Mouse (Mus musculus): Measurements from ENCODE around the gene Ptpn14. TPM values are rescaled to one million over a fixed set of nuclear protein-coding genes. Genes with fewer than 3 reads are reported as not detected.

Ptpn14 gene
- polyA plus RNA-seq, 1 experiment from 2014 or later = 1.3 TPM

- Histone ChIP-seq H3K9ac (no peak overlapping the region), H3K4me3 (no peak overlapping the region), H3K4me2 (no peak overlapping the region), H3K27me3 (no peaks in the 10 kb centered on the region), H3K36me3 (ENCODE audit: poor library complexity, severe bottlenecking) (no peaks in the 10 kb centered on the region), H3K4me1 (peaks cover 8% of the 10 kb centered on the region), H3K27ac (no peak overlapping the region), H3K9me3 (replicated peaks) (no peaks in the 10 kb centered on the region)
- ATAC-seq = no peak
- WGBS = 13% methylated on average over 12 of the region's 12 CpGs
Observed at GRCm38 (mm10) chr1:189830797-189831232, 102.7 kb downstream of the Ptpn14 start.

DNA sequence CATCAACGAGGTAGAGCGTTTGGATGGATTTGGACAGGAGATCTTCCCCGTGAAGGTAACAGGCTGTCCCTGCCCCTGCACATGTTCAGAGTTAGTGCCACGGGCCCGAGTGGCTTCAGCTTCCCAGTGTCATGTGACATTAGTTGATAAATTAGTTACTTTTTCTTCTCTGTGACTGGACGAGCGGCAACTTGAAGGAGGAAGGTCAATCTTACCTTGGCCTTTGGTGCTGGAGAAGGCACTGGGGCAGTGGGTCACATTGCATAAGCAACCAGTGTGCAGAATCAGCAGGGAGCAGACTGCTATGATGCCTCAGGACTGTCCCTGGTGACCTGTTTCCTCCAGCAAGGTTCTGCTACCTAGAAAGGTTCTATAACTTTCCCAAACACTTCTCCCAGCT is 105.3 kb downstream of the Ptpn14 start:
- WGBS = 85% methylated on average over 7 of the region's 7 CpGs
- ATAC-seq = no peak
- H3K4me1 ChIP-seq = peaks cover 8% of the 10 kb centered on the region
- no peak overlapping the region for H3K4me3 ChIP-seq
- no peak overlapping the region for H3K27ac ChIP-seq
- no peaks in the 10 kb centered on the region for H3K27me3 ChIP-seq
- no peaks in the 10 kb centered on the region for H3K9me3 ChIP-seq (replicated peaks)
- H3K9ac ChIP-seq = no peak overlapping the region
- H3K36me3 ChIP-seq (ENCODE audit: poor library complexity, severe bottlenecking) = no peaks in the 10 kb centered on the region
- no peak overlapping the region for H3K4me2 ChIP-seq

DNA sequence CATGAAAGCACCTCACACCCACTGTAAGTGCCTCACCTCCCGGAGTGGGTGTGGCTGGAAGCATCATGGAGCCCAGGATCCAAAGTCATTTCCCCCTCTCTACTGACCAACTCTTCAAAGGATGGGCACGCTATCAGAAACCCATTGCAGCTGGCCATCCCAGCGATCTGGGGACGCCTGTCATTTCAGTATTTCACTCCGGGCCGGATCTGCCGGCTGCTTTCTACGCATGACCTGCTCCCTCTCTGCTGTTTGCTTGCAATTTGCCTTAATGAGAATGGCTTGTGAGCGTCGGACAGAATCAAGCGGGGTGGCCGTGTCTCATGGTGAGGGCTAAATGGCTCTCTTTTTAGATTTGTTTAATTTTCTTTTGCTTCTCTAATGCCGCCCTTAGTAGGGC is 106.1 kb downstream of the Ptpn14 start:
- Histone ChIP-seq H3K4me2 (no peak overlapping the region), H3K4me3 (no peak overlapping the region), H3K4me1 (peaks cover 8% of the 10 kb centered on the region), H3K27me3 (no peaks in the 10 kb centered on the region), H3K9ac (no peak overlapping the region), H3K9me3 (replicated peaks) (no peaks in the 10 kb centered on the region), H3K36me3 (ENCODE audit: poor library complexity, severe bottlenecking) (no peaks in the 10 kb centered on the region), H3K27ac (no peak overlapping the region)
- WGBS = 56% methylated on average over 13 of the region's 13 CpGs
- ATAC-seq = no peak

DNA sequence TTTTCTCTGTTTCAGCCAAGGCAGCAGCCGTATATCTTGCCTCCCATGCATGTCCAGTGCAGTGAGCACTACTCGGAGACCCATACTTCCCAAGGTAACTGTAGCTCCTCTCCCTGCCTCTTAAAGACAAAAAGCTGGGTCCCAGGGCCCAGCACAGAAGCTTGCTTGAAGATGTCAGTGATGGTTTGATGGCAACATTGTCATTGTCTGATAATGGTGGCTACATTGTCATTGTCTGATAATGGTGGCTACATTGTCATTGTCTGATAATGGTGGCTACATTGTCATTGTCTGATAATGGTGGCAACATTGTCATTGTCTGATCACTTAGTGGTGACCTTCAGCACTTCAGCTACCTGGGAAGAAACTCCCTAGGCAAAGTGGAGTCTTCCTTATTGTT is 118.3 kb downstream of the Ptpn14 start:
- H3K4me1 ChIP-seq = no peaks in the 10 kb centered on the region
- no peak overlapping the region for H3K4me3 ChIP-seq
- H3K36me3 ChIP-seq (ENCODE audit: poor library complexity, severe bottlenecking) = no peaks in the 10 kb centered on the region
- no peak overlapping the region for H3K9ac ChIP-seq
- H3K27me3 ChIP-seq = no peaks in the 10 kb centered on the region
- H3K9me3 ChIP-seq (replicated peaks) = no peaks in the 10 kb centered on the region
- WGBS = 89% methylated on average over 2 of the region's 2 CpGs
- ATAC-seq = no peak
- H3K27ac ChIP-seq = no peak overlapping the region
- no peak overlapping the region for H3K4me2 ChIP-seq

DNA sequence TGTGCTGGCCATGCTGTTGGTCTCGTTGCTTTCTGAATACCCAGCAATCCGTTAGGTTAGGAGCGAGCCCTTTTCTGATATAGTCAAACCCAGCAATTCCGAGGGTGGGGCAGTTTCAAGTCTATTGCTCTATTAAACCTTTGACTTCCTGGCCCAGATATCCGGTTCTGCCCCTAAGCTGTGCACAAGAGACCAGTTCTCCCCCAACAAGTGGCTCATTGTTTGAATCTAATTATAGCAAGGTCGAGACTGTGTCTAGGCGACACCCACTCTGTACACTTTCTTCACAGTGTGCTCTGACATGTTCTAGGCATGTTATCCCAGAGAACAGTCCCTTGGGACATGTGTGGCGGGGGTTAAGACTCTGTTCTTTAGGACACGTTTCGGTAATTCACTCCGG is 121.5 kb downstream of the Ptpn14 start:
- WGBS = 81% methylated on average over 11 of the region's 11 CpGs
- no peaks in the 10 kb centered on the region for H3K27me3 ChIP-seq
- no peak overlapping the region for H3K9ac ChIP-seq
- no peak overlapping the region for H3K4me2 ChIP-seq
- no peak overlapping the region for H3K4me3 ChIP-seq
- ATAC-seq = no peak
- H3K9me3 ChIP-seq (replicated peaks) = no peaks in the 10 kb centered on the region
- H3K36me3 ChIP-seq (ENCODE audit: poor library complexity, severe bottlenecking) = no peaks in the 10 kb centered on the region
- H3K4me1 ChIP-seq = no peaks in the 10 kb centered on the region
- no peak overlapping the region for H3K27ac ChIP-seq

- 83% methylated on average over 5 of the region's 5 CpGs for WGBS
- ATAC-seq = no peak
- no peaks in the 10 kb centered on the region for H3K36me3 ChIP-seq (ENCODE audit: poor library complexity, severe bottlenecking)
- no peak overlapping the region for H3K9ac ChIP-seq
- H3K27ac ChIP-seq = no peak overlapping the region
- no peak overlapping the region for H3K4me3 ChIP-seq
- H3K4me2 ChIP-seq = no peak overlapping the region
- H3K9me3 ChIP-seq (replicated peaks) = no peaks in the 10 kb centered on the region
- H3K27me3 ChIP-seq = no peaks in the 10 kb centered on the region
- H3K4me1 ChIP-seq = no peaks in the 10 kb centered on the region
Observed at GRCm38 (mm10) chr1:189852051-189852450, 124.0 kb downstream of the Ptpn14 start.

DNA sequence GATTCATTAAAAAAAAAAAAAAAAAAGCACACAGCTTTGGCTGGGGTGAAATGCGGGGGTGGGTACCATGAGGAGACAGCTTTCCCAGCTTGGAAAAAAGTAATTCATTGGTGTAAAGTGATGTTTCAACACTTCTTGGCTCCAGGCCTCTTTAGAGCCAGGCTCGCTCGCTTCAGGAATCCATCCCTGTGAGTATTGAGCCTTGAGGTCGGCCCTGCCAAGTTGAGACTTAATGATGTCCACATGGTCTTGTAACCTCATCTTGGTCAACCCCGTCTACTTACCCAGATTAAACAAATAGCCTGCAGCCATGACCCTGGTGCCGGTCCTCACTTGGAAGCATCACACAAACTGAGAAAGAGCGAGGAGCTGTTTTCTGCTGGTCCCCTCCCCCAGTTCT is 124.4 kb downstream of the Ptpn14 start:
- Histone ChIP-seq H3K4me2 (no peak overlapping the region), H3K4me1 (no peaks in the 10 kb centered on the region), H3K36me3 (ENCODE audit: poor library complexity, severe bottlenecking) (no peaks in the 10 kb centered on the region), H3K4me3 (no peak overlapping the region), H3K9me3 (replicated peaks) (no peaks in the 10 kb centered on the region), H3K27me3 (no peaks in the 10 kb centered on the region), H3K27ac (no peak overlapping the region), H3K9ac (no peak overlapping the region)
- 94% methylated on average over 7 of the region's 7 CpGs for WGBS
- no peak for ATAC-seq

DNA sequence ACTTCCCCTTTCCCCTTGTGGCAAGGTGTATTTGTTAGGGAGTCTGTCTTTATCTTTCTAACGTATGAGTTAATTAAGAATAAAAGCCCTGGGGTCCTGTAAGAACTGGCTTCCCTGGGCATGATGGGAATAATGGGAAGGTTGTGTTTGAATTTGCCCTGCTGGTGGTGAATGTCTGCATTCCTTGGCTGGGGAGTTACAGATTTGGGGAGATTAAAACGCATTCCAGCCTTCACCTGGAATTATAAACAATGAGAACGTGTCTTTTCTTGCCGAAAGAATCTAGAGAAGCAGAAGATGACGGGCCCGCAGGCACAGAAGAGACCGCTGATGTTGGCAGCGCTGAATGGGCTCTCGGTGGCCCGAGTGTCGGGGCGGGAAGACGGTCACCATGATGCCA is 126.6 kb downstream of the Ptpn14 start:
- H3K4me3 ChIP-seq = no peak overlapping the region
- H3K9ac ChIP-seq = no peak overlapping the region
- no peaks in the 10 kb centered on the region for H3K9me3 ChIP-seq (replicated peaks)
- ATAC-seq = no peak
- H3K36me3 ChIP-seq (ENCODE audit: poor library complexity, severe bottlenecking) = no peaks in the 10 kb centered on the region
- no peak overlapping the region for H3K4me2 ChIP-seq
- H3K27ac ChIP-seq = no peak overlapping the region
- no peaks in the 10 kb centered on the region for H3K4me1 ChIP-seq
- no peaks in the 10 kb centered on the region for H3K27me3 ChIP-seq
- 87% methylated on average over 13 of the region's 13 CpGs for WGBS

- 92% methylated on average over 5 of the region's 5 CpGs for WGBS
- H3K27me3 ChIP-seq = no peaks in the 10 kb centered on the region
- no peak overlapping the region for H3K4me3 ChIP-seq
- no peaks in the 10 kb centered on the region for H3K36me3 ChIP-seq (ENCODE audit: poor library complexity, severe bottlenecking)
- no peaks in the 10 kb centered on the region for H3K9me3 ChIP-seq (replicated peaks)
- H3K4me1 ChIP-seq = no peaks in the 10 kb centered on the region; the same call in 1 of the 2 replicates
- ATAC-seq = no peak
- no peak overlapping the region for H3K9ac ChIP-seq
- no peak overlapping the region for H3K4me2 ChIP-seq
- no peak overlapping the region for H3K27ac ChIP-seq
Observed at GRCm38 (mm10) chr1:189855739-189856138, 127.7 kb downstream of the Ptpn14 start.

DNA sequence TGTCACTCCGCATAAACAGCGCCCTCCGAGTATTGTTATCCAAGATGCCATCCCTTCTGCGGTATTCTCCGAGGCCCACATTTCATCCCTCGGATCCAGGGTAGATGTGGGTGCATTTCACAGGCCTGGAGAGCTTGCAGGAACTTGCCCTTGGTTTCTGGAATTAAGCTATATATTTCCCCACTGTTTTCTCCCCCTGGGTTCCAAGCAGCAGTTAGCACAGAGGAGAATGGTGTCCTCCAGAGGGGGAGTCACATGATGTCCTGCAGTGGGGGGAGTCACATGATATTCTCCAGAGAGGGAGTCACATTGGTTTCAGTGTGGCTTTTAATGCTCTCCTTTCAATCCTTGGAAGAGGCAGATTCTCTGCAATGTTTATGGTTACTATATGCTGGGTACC is 130.3 kb downstream of the Ptpn14 start:
- Histone ChIP-seq H3K9me3 (replicated peaks) (no peaks in the 10 kb centered on the region), H3K4me3 (no peak overlapping the region), H3K9ac (no peak overlapping the region), H3K4me2 (no peak overlapping the region), H3K36me3 (ENCODE audit: poor library complexity, severe bottlenecking) (no peaks in the 10 kb centered on the region), H3K27ac (no peak overlapping the region), H3K27me3 (no peaks in the 10 kb centered on the region), H3K4me1 (no peaks in the 10 kb centered on the region; the same call in 1 of the 2 replicates)
- no peak for ATAC-seq
- WGBS = 81% methylated on average over 6 of the region's 6 CpGs

DNA sequence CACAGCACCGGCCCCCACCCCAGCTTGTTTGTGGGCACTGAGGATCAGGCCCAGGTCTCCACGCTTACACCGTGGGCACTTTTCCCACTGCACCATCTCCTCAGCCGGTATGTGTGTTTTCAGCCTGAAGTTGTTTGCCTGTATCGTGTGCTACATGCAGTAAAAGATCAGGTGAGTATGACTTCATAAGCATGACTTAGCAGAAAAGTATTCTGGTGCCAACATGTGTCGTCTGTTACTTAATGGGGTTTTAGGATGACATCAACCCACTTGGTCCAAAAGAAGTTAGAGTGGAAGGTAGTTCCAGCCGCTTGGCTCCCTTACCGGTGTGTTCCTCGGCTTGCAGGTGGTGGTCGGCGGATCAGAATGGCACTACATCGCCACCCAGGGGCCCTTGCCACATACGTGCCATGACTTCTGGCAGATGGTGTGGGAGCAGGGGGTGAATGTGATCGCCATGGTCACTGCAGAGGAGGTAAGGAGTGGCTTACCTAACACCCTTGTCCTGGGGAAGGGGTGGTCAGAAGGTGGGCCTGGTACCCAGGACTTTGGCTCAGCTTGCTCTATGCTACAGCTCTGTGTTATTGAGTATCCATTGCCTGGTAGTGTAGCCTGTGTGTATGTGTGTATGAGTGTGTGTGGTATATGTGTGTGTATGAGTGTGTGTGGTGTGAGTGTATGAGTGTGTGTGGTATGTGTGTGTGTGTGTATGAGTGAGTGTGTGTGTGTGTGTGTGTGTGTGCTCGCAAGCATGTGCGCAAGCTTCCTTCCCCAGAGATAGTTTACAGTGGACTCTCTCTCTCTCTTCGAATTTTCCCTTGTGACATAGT is 132.3 kb downstream of the Ptpn14 start:
- Histone ChIP-seq H3K4me1 (peaks cover 14% of the 10 kb centered on the region), H3K9ac (no peak overlapping the region), H3K36me3 (ENCODE audit: poor library complexity, severe bottlenecking) (no peaks in the 10 kb centered on the region), H3K27ac (no peak overlapping the region), H3K27me3 (no peaks in the 10 kb centered on the region), H3K9me3 (replicated peaks) (no peaks in the 10 kb centered on the region), H3K4me3 (no peak overlapping the region), H3K4me2 (no peak overlapping the region)
- no peak for ATAC-seq
- whole genome bisulfite sequencing = 90% methylated on average over 17 of the region's 17 CpGs

DNA sequence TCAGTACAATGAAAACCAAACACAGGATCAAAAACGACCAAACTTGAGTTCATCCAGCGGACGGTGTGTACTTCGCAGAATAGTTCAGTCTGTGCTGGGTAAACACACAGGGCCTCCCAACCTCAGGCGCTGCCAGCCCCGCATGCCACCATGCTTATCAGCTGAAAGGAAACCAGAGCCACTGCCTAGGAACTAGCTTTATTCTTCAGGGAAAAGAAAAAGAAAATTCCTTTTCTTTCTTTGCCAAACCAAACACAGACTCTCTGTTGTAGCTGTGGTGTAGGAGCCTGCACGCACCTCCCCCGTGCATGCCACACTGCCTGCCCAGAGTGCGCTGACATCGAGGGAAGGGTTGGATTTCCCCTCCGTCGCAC is 132.9 kb downstream of the Ptpn14 start:
- no peaks in the 10 kb centered on the region for H3K36me3 ChIP-seq (ENCODE audit: poor library complexity, severe bottlenecking)
- H3K9ac ChIP-seq = no peak overlapping the region
- no peak overlapping the region for H3K4me3 ChIP-seq
- ATAC-seq = no peak
- H3K27me3 ChIP-seq = no peaks in the 10 kb centered on the region
- WGBS = 73% methylated on average over 12 of the region's 12 CpGs
- no peak overlapping the region for H3K27ac ChIP-seq
- H3K9me3 ChIP-seq (replicated peaks) = no peaks in the 10 kb centered on the region
- H3K4me1 ChIP-seq = peaks cover 20% of the 10 kb centered on the region
- H3K4me2 ChIP-seq = no peak overlapping the region

- H3K4me1 ChIP-seq = peaks cover 28% of the 10 kb centered on the region
- no peak overlapping the region for H3K4me3 ChIP-seq
- H3K36me3 ChIP-seq (ENCODE audit: poor library complexity, severe bottlenecking) = no peaks in the 10 kb centered on the region
- no peak overlapping the region for H3K4me2 ChIP-seq
- no peak overlapping the region for H3K9ac ChIP-seq
- H3K27ac ChIP-seq = no peak overlapping the region
- no peak for ATAC-seq
- no peaks in the 10 kb centered on the region for H3K9me3 ChIP-seq (replicated peaks)
- WGBS = 92% methylated on average over 3 of the region's 3 CpGs
- no peaks in the 10 kb centered on the region for H3K27me3 ChIP-seq
Observed at GRCm38 (mm10) chr1:189863727-189864126, 135.7 kb downstream of the Ptpn14 start.

Measured in forebrain, embryonic 13.5 days (tissue).